Mouse (Mus musculus) neutrophil, adult 65 days (primary cell): Measurements from ENCODE around the gene Lin37. TPM values are rescaled to one million over a fixed set of nuclear protein-coding genes. Genes with fewer than 3 reads are reported as not detected.

Experiments used
- total RNA-seq: library from RNA; stranded (reverse); gene quantifications from 2 replicates; pipeline ENCODE4 v1.2.4, GENCODE M21; 2023

Lin37 gene
- 28.0 and 29.5 TPM in 2 replicates for total RNA-seq

DNA sequence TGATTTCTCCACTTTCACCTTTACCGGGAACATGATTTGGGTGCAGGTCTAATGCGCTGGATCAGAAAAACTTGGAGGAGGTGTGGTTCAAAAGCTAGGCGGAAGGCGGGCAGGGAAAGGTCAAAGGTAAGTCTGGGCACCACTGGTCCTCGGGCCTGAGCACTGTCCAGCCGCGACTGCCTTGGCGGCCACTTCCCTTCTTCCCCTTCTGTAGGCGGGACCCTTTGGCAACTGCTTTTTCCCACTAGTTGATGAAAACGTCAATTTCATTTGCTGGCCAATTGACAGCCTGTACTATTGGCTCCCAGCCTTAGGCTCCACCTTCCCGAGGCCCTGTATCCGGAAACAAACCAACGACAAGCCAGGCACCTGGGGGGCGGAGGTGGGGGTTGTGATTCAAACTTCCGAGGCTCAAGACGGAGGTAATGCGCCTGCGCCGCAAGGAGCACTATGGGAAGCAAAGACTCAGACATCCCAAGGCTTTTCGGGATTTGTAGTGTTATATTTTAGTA, at the start of gene Lin37:
Gene Lin37, minus strand, starts transcription at position 396 of the 512 bp plus-strand sequence.

GRCm38 (mm10) chr7:30598786-30599185, 39.1 kb upstream of the Lin37 start, which contains the start of gene Zbtb32:
Gene Zbtb32 (minus strand): TSS chr7:30598909.

GRCm38 (mm10) chr7:30588676-30589434, 29.2 kb upstream of the Lin37 start, which contains the start of gene Kmt2b:
Gene Kmt2b (minus strand): TSS chr7:30588726.

DNA sequence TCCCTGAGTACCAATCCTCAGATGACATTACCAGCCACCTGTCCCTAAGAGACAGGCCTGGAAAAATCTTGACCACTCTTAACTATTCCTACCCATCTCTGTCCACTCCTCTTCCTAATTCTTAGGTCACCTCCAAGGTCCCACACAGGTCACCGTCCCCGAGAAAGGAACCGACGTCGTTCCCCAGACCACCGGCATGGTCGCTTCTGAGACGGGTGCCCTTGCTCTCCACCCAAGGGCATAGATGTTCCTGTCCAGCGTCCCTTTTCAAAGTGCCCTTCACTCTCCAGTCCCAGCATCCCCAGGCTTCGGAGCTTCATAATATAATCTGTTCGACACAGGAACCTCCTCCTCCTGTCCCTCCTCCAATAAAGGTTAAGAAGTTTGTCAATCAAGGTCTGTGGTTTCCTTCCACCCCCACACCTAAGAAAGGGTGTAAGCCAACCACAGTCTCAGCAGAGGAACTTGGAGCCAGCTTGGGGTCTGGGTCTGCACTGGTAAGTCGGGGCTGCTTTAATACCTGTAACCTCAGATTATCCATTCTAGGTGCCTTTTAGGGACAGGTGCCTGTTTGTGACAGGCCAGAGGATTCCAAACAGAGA, 5.4 kb upstream of the Lin37 start, which contains the start of gene Igflr1:
Gene Igflr1, plus strand, starts transcription at position 458 of the 602 bp plus-strand sequence.

DNA sequence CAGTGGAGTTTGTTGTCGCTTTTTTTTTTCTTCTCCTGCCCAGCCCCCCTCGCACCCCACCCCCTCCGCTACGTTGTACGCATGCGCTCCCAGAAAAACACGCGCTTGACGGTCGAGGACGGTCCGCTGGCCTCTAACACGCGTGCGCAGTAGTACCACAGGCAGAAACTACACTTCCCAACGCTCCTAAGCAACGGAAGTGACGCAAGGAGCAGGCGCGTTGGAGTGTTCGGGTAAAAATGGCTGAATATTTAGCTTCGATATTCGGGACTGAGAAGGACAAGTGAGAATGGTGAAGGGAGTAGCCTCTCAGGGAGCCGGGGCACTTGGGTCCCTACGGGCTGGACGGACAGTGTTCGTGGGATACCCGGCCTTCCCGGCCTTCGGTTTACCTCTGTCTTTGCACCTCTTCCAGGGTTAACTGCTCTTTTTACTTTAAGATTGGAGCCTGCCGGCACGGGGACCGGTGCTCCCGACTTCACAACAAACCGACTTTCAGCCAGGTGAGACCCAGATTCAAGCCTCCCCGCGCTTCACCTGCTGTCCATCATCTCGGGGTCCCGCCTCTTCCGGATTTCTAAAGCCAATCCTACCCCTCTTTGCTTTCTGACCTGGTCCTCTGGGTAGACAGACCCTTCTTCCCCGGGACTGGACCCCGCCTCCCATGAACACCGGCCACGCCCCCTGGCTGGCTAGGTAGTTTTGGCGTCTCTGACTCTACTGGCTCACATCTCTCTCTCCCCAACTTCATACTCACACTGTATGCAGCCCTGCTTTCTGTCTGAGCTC, 3.7 kb upstream of the Lin37 start, which contains the start of the genes U2af1l4, Gm49396 and Psenen:
Gene U2af1l4, plus strand, starts transcription at position 185 of the 789 bp plus-strand sequence.
Gene Gm49396, plus strand, starts transcription at position 228 of the 789 bp plus-strand sequence.
Gene Psenen, minus strand, starts transcription at position 511 of the 789 bp plus-strand sequence.

DNA sequence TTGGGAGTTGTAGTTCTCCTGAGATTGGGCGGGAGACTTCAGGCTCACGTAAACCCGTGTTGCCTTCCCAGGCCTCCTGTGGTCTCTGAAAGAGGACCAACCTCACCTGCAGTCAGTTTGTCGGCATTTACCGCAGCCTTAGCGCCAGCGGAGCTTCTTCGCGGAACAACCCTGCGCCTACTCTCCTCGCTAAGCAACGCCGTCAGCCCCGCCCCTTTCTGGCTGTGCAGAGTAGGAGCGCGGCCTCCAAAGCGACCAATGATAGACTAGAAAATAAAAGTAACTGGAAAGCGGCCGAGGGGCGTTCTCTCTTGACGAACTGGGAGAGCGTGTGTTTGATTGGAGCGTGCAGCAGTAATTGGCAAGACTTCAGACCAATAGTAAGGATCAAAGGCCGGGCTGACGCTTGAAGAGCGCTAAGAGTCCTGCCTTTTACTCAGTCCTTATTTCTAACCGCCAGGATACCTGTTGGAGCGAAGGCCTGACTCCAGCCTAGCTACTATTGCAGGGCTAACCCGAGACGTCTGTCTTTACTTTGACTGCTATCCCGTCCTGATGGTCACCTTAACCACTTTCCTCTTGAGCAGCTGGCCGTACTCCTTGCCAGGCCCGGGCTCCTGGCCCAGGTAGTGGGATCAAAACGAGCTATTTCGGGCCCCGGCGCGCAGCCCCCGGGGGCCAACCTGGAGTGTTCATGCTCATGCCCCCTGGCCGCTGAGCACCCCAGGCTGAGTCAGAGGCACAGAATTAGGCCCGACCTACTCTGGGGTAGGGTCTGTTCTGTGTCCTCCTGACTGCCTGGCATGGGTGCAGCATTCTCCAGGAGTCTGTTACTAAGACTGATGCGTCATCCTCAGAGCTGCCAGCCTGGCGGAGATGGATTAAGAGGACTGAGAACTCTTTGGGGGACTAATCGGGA, 7.3 kb downstream of the Lin37 start, which contains the start of the genes Hspb6 and Proser3:
Gene Hspb6, plus strand, starts transcription at position 77 of the 919 bp plus-strand sequence.
Gene Proser3, minus strand, starts transcription at position 198 of the 919 bp plus-strand sequence.

DNA sequence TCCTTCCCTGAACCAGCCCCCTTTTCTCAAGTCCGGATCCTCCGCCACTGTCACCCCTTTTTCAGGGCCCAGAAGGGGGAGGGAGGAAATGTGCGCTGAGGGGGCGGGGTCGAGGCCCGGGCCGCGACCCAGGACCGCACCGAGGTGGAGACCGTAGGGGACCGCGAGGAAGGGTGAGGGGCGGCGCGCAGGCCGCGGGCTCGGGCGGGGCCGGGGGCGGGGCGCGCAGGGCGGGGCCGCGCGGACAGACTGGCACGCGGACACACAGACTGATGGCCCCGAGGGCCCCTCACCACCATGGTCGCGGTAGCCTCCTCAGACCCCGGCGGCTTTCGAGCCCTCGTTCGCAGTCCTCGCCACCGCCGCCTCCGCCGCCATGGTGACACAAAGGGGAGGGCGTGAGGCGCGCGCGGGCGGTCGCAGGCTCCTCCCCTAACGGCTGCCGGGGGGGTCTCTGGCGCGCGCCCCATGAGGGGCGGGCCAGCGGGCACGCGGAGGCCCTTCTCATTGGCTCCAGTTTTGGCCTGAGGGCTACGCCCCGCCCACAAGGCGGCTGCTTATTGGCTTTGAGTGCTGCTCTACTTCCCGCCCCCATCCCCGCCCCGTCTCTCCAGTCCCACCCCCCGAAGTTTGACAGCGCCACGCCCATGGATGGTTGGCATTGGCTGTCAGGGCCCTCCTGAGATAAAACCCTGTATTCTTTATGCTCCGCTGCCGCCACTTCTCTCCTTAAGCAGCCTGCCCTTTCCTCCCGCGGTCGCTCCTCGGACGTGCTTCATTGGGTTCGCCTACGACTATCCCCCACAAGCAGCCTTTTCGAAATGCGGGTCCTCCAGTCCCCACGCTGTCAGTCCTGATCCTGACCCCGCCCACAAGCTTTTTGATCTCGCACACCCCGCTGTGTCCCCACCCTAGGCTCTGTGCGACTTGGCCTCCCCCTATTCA, 24.7 kb downstream of the Lin37 start, which contains the start of gene Arhgap33:
Gene Arhgap33, minus strand, starts transcription at position 428 of the 945 bp plus-strand sequence.

Other genes with a start within 250 kb of the Lin37 start
- 0.73 TPM in 1 of 2 replicates, not detected in the other for gene Syne4, start 245.0 kb downstream of the Lin37 start, total RNA-seq
- gene E130208F15Rik, start 238.1 kb downstream of the Lin37 start, total RNA-seq = 0.29 TPM in 1 of 2 replicates, not detected in the other
- 1.9 and 3.6 TPM in 2 replicates for gene Sdhaf1, start 235.9 kb downstream of the Lin37 start, total RNA-seq
- gene Lrfn3, start 197.1 kb downstream of the Lin37 start, total RNA-seq = not detected in 2 replicates
- 2,000 and 2,325 TPM in 2 replicates for gene Tyrobp, start 146.1 kb downstream of the Lin37 start, total RNA-seq
- gene Hcst, start 140.0 kb downstream of the Lin37 start, total RNA-seq = 115 and 126 TPM in 2 replicates
- gene Nfkbid, start 138.1 kb downstream of the Lin37 start, total RNA-seq = 82.7 and 113 TPM in 2 replicates
- 0.25 TPM in 1 of 2 replicates, not detected in the other for gene Aplp1, start 114.3 kb downstream of the Lin37 start, total RNA-seq
- gene Kirrel2, start 102.1 kb downstream of the Lin37 start, total RNA-seq = not detected in 2 replicates
- gene Nphs1, start 101.5 kb downstream of the Lin37 start, total RNA-seq = not detected in 2 replicates
- not detected in 2 replicates for gene Prodh2, start 66.2 kb downstream of the Lin37 start, total RNA-seq
- 9.4 and 16.2 TPM in 2 replicates for gene Arhgap33, start 24.8 kb downstream of the Lin37 start, total RNA-seq
- gene Hspb6, start 7.7 kb downstream of the Lin37 start, total RNA-seq = 2.6 and 4.0 TPM in 2 replicates
- 2.2 and 3.3 TPM in 2 replicates for gene Proser3, start 7.5 kb downstream of the Lin37 start, total RNA-seq
- gene U2af1l4, start 3.5 kb upstream of the Lin37 start, total RNA-seq = 38.4 and 45.2 TPM in 2 replicates
- gene Gm49396, start 3.5 kb upstream of the Lin37 start, total RNA-seq = 1.3 and 2.7 TPM in 2 replicates
- 115 TPM in 2 replicates for gene Psenen, start 3.8 kb upstream of the Lin37 start, total RNA-seq
- 3.5 and 6.1 TPM in 2 replicates for gene Igflr1, start 5.6 kb upstream of the Lin37 start, total RNA-seq
- gene Kmt2b, start 28.9 kb upstream of the Lin37 start, total RNA-seq = 47.8 and 65.1 TPM in 2 replicates
- 0.29 TPM in 1 of 2 replicates, not detected in the other for gene Zbtb32, start 39.1 kb upstream of the Lin37 start, total RNA-seq
- gene Upk1a, start 53.0 kb upstream of the Lin37 start, total RNA-seq = not detected in 2 replicates
- 220 and 238 TPM in 2 replicates for gene Cox6b1, start 66.3 kb upstream of the Lin37 start, total RNA-seq
- not detected in 2 replicates for gene Etv2, start 76.0 kb upstream of the Lin37 start, total RNA-seq
- 88.7 and 91.5 TPM in 2 replicates for gene Rbm42, start 90.5 kb upstream of the Lin37 start, total RNA-seq
- gene Haus5, start 105.2 kb upstream of the Lin37 start, total RNA-seq = 17.9 and 25.1 TPM in 2 replicates
- not detected in 2 replicates for gene Pmis2, start 111.8 kb upstream of the Lin37 start, total RNA-seq
- not detected in 2 replicates for gene 2200002J24Rik, start 139.1 kb upstream of the Lin37 start, total RNA-seq
- gene Atp4a, start 152.4 kb upstream of the Lin37 start, total RNA-seq = not detected in 2 replicates
- 17.2 and 23.5 TPM in 2 replicates for gene Tmem147, start 169.7 kb upstream of the Lin37 start, total RNA-seq
- gene Gapdhs, start 183.8 kb upstream of the Lin37 start, total RNA-seq = not detected in 2 replicates
- gene Sbsn, start 191.6 kb upstream of the Lin37 start, total RNA-seq = 0.16 and 0.57 TPM in 2 replicates
- gene Dmkn, start 203.9 kb upstream of the Lin37 start, total RNA-seq = 2.3 and 3.3 TPM in 2 replicates
- gene Krtdap, start 228.1 kb upstream of the Lin37 start, total RNA-seq = not detected in 2 replicates